Mouse (Mus musculus) stomach, embryonic 16.5 days (tissue): ENCODE measurements around the gene Cyp4f15. TPM values are rescaled to one million over a fixed set of nuclear protein-coding genes. Genes with fewer than 3 reads are reported as not detected.
"Not testable (repeated sequence)": the region's sequence is repeated elsewhere in the genome, so short reads cannot be mapped to it uniquely, and the experiment has no call there.

Experiments used
- ATAC-seq: fragments of 200-750 bp; cut with Nextera tagmentation; 2 replicates; pipeline ENCODE4 v1.8.0; 2017; ENCODE audit warnings: moderate number of reproducible peaks, moderate TSS enrichment; ENCODE audit not compliant: insufficient read depth, low FRiP score
- H3K27ac ChIP-seq: fragments of 300-500 bp; sonication (generic); 2 replicates; pipeline ENCODE4 v1.5.1; 2014; ENCODE audit warnings: low read length
- H3K27me3 ChIP-seq: fragments of 300-500 bp; sonication (generic); 2 replicates; pipeline ENCODE4 v1.6.1; 2014; ENCODE audit warnings: low read length, control low read depth, mixed read lengths; ENCODE audit not compliant: control insufficient read depth, insufficient read depth
- H3K36me3 ChIP-seq: fragments of 300-500 bp; sonication (generic); 2 replicates; pipeline ENCODE4 v1.6.1; 2014; ENCODE audit warnings: low read length; ENCODE audit not compliant: control insufficient read depth, insufficient read depth
- H3K4me1 ChIP-seq: fragments of 300-500 bp; sonication (generic); 2 replicates; pipeline ENCODE4 v1.6.1; 2014; ENCODE audit warnings: low read length, control low read depth, mixed read lengths; ENCODE audit not compliant: control insufficient read depth, insufficient read depth
- H3K4me2 ChIP-seq: fragments of 300-500 bp; sonication (generic); 2 replicates; pipeline ENCODE4 v1.6.1; 2014; ENCODE audit warnings: low read depth, low read length, mixed read lengths
- H3K4me3 ChIP-seq: fragments of 300-500 bp; sonication (generic); replicated peaks from 2 replicates; pipeline ENCODE4 v1.5.1; 2014; ENCODE audit warnings: mild to moderate bottlenecking, low read length
- H3K9ac ChIP-seq: fragments of 300-500 bp; sonication (generic); 2 replicates; pipeline ENCODE4 v1.6.1; 2014; ENCODE audit warnings: low read length
- H3K9me3 ChIP-seq: fragments of 300-500 bp; sonication (generic); replicated peaks from 2 replicates; pipeline ENCODE4 v1.6.1; 2016; ENCODE audit warnings: low read length, control low read depth; ENCODE audit not compliant: control insufficient read depth
- WGBS: fragments of 180-500 bp; shearing (Covaris S2); extraction: QIAGEN DNeasy Blood & Tissue Kit; methylation state at CpG from one replicate; pipeline ENCODE4 v1.1.7; 2014; 5-methylcytosine and 5-hydroxymethylcytosine counted together
- polyA plus RNA-seq: library from polyadenylated mRNA; unstranded; fragments of >200 nt; fragmentation: Nextera tagmentation; extraction: Ambion mirVana; gene quantifications from 2 replicates; pipeline ENCODE4 v1.2.1, GENCODE M21; 2015

Cyp4f15 gene
- polyA plus RNA-seq, 1 experiment from 2014 or later = 1.0 TPM

DNA sequence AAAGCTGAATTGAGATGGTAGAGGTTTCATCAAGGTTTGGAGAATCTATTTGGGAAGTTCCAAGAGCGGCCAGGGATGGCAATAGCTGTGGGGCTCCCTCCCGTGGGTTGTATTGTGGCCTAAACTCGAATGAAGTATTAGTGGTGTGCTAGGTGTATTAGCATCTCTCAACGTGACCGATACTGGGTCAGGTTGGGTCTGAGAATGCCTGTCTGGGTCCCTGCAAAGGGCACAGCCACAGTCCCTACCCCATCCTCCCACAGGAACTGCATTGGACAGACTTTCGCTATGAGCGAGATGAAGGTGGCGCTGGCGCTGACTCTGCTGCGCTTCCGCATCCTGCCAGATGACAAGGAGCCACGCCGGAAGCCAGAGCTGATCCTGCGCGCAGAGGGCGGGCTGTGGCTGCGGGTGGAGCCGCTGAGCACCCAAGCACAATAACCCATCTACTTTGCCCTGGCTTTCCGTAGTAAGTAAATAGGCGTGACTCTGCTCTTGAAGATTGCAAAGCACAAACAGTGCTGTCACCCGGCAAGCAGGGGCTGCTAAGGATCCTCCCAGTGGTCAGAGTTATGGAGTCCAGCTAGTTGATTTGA, 9.3 kb upstream of the Cyp4f15 start:
- Histone ChIP-seq H3K9me3 (no peaks in the 10 kb centered on the region), H3K4me3 (no peak overlapping the region), H3K4me2 (peak overlapping the region; percentile 40), H3K4me1 (no peaks in the 10 kb centered on the region), H3K27ac (no peak overlapping the region), H3K27me3 (no peaks in the 10 kb centered on the region), H3K9ac (no peak overlapping the region), H3K36me3 (no peaks in the 10 kb centered on the region)
- no peak for ATAC-seq
- 36% methylated on average over 21 of the region's 21 CpGs for WGBS

DNA sequence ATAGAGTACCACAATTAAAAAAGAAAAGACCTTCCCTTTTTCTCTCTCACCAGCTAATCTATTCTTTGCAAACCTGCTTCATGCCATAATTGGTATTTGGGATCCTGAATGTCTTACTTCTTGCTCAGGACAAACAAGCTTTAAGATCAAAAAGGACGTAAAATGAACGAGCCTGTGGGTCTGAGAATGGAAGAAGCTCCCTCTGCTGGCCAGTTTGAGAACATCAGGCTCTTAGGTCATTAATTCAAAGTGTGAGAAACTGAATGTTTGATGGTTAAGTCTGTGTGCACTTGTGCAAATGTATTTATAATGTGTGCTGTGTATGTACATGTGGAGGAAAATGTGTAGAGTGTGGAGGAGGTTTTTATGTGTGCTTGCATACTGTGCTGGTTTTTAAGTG, 5.0 kb upstream of the Cyp4f15 start:
- Histone ChIP-seq H3K27me3 (no peaks in the 10 kb centered on the region), H3K4me3 (no peak overlapping the region), H3K27ac (no peak overlapping the region), H3K4me1 (no peaks in the 10 kb centered on the region), H3K9ac (no peak overlapping the region), H3K9me3 (no peaks in the 10 kb centered on the region), H3K4me2 (no peak overlapping the region), H3K36me3 (no peaks in the 10 kb centered on the region)
- ATAC-seq = no peak
- 13% methylated on average over 2 of the region's 2 CpGs for WGBS

DNA sequence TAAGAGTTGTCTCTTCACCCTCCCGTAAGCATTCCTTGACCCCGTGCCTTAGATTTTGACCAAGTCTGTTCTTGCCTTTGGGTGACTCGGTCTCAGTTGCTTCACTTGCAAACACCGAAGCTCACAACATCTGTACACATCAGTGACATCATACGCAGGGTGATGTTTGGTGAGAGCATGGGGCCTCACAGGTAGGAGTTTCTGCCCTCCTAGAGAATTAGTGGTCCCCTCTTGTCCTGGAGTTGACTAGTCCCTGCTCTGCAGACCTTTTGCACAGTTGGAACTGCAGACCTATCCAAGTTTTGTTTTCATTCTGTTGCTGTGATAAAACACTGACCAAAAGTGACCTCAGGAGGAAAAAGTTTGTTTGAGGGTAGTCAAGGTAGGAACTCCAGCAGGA, 1.3 kb downstream of the Cyp4f15 start:
- H3K4me2 ChIP-seq = no peak overlapping the region
- H3K36me3 ChIP-seq = no peaks in the 10 kb centered on the region
- H3K27me3 ChIP-seq = no peaks in the 10 kb centered on the region
- ATAC-seq = no peak
- WGBS = 90% methylated on average over 5 of the region's 5 CpGs
- no peak overlapping the region for H3K4me3 ChIP-seq
- H3K27ac ChIP-seq = no peak overlapping the region
- H3K9ac ChIP-seq = no peak overlapping the region
- no peaks in the 10 kb centered on the region for H3K9me3 ChIP-seq
- H3K4me1 ChIP-seq = no peaks in the 10 kb centered on the region

DNA sequence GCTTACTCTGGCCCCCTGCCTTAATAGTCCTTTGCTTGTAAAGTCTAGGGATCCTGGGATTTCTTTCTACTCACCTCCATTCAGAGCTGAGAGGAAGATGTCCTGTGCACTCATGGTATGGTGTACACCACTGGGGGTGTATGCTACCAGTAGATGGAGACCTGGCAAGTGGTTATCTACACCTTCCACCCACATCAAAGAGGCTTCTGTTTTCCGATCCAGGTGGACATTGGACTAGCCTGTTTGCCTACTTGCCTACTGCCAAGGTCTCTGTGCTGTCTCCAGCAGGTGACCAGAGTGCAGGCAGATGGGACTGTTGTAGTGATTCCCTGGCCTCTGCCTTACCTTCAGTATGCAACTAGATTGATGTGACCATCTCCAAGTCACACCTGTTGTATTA, 5.5 kb downstream of the Cyp4f15 start:
- H3K4me1 ChIP-seq = no peaks in the 10 kb centered on the region
- WGBS = 90% methylated on average over 1 of the region's 1 CpGs

DNA sequence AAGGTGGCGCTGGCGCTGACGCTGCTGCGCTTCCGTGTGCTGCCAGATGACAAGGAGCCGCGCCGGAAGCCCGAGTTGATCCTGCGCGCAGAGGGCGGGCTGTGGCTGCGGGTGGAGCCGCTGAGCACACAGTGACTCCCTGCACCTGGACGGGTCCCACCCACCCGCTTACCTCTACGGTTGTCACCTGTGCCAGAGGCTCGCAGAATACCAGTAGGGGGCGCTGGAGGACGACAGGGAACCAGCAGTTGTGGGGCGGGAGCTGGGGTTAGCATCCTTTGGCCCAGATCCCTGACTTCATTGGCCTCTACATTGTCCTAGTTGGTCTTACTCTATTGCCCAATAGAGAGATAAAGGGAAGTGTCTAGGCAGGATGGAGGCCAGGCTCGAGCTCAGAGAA, 17.4 kb downstream of the Cyp4f15 start:
- H3K9me3 ChIP-seq = peaks cover 9% of the 10 kb centered on the region
- H3K27me3 ChIP-seq = no peaks in the 10 kb centered on the region
- 40% methylated on average over 22 of the region's 22 CpGs for WGBS
- no peak overlapping the region for H3K9ac ChIP-seq
- H3K4me2 ChIP-seq = peak overlapping the region; percentile 41
- H3K4me3 ChIP-seq = no peak overlapping the region
- no peak overlapping the region for H3K27ac ChIP-seq
- ATAC-seq = peak; percentile 69; the same call in 1 of the 2 replicates
- H3K4me1 ChIP-seq = no peaks in the 10 kb centered on the region
- no peaks in the 10 kb centered on the region for H3K36me3 ChIP-seq

More for the DNA sequence above, 5.5 kb downstream of the Cyp4f15 start:
- Histone ChIP-seq H3K27me3 (no peaks in the 10 kb centered on the region), H3K9ac (no peak overlapping the region), H3K4me2 (no peak overlapping the region), H3K9me3 (no peaks in the 10 kb centered on the region), H3K4me3 (no peak overlapping the region), H3K36me3 (no peaks in the 10 kb centered on the region), H3K27ac (no peak overlapping the region)
- ATAC-seq = no peak

DNA sequence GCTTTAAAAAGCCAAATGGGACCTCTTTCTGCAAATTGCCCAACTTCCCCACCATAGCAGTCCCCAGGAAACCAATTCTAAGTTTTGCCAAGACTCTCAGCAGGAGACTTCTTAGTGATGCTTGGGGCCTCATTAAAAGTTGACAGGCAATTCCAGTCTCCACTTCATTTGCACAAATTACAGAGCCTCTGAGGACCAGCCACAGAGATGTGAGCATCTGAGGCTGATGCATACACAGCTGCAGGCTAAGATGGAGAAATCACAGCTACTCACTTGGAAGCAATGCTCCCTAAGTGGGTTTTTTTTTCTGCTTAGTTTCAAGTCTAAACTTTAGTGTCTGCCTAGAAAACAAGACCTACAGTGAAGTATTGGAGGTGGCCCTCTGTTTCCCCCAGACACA, 25.1 kb downstream of the Cyp4f15 start:
- H3K9ac ChIP-seq, H3K27me3 ChIP-seq, H3K4me3 ChIP-seq, H3K9me3 ChIP-seq, H3K4me2 ChIP-seq, H3K27ac ChIP-seq, H3K36me3 ChIP-seq, H3K4me1 ChIP-seq, ATAC-seq: not testable (repeated sequence)

DNA sequence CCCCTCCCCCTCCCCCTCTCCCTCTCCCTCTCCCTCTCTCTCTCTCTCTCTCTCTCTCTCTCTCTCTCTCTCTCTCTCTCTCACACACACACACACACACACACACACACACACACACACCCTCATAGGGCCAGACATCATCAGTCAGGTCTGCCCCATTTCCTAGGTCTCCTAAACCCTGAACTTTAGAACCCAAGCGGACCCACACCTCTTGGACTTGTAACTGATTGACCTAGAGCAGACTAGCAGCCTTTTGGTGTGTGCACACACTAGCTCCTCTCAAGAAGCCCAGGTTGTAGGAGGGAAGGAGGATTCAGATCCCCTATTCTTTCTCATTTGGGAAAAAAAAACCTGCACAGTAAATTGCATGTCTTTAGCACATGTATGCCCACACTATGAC, 36.7 kb downstream of the Cyp4f15 start:
- not testable (repeated sequence) for H3K4me3 ChIP-seq, ATAC-seq, H3K9ac ChIP-seq, H3K27me3 ChIP-seq, H3K36me3 ChIP-seq, H3K4me2 ChIP-seq, H3K9me3 ChIP-seq, H3K27ac ChIP-seq, H3K4me1 ChIP-seq
- 77% methylated on average over 1 of the region's 1 CpGs for WGBS

DNA sequence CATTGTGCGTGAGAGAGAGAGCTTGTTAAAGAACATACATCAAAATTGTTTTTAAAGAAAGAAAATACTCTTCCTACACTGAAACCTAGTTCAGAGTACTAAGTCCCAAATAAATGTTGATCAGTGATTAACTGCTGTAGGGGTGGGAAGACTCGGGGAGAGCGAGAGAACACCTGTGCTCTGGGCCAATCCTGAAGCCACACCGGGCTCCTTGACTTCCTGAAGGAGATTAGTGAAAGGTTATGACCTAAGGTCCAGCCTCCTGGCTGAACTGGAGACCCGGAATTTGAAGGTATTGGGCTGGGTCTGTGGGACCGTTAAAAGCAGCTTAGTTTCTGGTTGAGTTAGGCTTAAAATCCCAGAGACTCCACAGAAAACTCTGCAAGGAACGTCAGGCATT, 37.3 kb downstream of the Cyp4f15 start:
- ATAC-seq = no peak
- H3K27me3 ChIP-seq = no peaks in the 10 kb centered on the region
- WGBS = 75% methylated on average over 7 of the region's 7 CpGs

DNA sequence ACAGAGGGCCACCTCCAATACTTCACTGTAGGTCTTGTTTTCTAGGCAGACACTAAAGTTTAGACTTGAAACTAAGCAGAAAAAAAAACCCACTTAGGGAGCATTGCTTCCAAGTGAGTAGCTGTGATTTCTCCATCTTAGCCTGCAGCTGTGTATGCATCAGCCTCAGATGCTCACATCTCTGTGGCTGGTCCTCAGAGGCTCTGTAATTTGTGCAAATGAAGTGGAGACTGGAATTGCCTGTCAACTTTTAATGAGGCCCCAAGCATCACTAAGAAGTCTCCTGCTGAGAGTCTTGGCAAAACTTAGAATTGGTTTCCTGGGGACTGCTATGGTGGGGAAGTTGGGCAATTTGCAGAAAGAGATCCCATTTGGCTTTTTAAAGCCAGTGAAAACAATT, 40.9 kb downstream of the Cyp4f15 start:
- H3K4me3 ChIP-seq, H3K4me1 ChIP-seq, H3K27ac ChIP-seq, H3K9ac ChIP-seq, H3K27me3 ChIP-seq, H3K36me3 ChIP-seq, H3K4me2 ChIP-seq, H3K9me3 ChIP-seq, ATAC-seq: not testable (repeated sequence)

More for the DNA sequence above, 37.3 kb downstream of the Cyp4f15 start:
- Histone ChIP-seq H3K9me3 (peaks cover 3% of the 10 kb centered on the region; the same call in 1 of the 2 replicates), H3K9ac (no peak overlapping the region), H3K4me3 (no peak overlapping the region), H3K27ac (no peak overlapping the region), H3K36me3 (no peaks in the 10 kb centered on the region), H3K4me2 (no peak overlapping the region), H3K4me1 (no peaks in the 10 kb centered on the region)

DNA sequence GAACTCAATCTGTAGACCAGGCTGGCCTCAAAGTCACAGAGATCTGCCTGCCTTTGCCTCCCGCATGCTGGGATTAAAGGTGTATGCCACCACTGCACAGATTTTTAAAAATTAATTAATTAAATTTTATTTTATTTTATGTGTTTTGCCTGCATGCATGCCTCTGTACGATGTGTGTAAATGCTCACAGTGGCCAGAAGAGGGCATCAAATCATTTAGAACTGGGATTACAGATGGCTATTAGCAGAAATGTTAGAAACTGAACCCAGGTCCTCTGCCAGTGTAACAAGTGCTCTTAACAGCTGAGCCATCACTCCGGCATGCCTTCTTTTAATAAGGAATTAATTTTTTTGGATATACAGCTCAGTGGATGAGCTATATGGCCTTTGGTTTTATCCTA, 43.6 kb downstream of the Cyp4f15 start:
- Histone ChIP-seq H3K4me1 (no peaks in the 10 kb centered on the region), H3K4me2 (no peak overlapping the region), H3K36me3 (no peaks in the 10 kb centered on the region), H3K9ac (no peak overlapping the region), H3K27me3 (no peaks in the 10 kb centered on the region), H3K9me3 (no peaks in the 10 kb centered on the region), H3K27ac (no peak overlapping the region), H3K4me3 (no peak overlapping the region)
- 76% methylated on average over 3 of the region's 3 CpGs for WGBS
- no peak for ATAC-seq
